Mouse (Mus musculus) stomach, postnatal 0 days (tissue): Measurements from ENCODE around the gene Plb1. TPM values are rescaled to one million over a fixed set of nuclear protein-coding genes. Genes with fewer than 3 reads are reported as not detected.

Experiments used
- ATAC-seq: fragments of 200-750 bp; cut with Nextera tagmentation; 2 replicates; pipeline ENCODE4 v1.8.0; 2017; ENCODE audit not compliant: low FRiP score, low TSS enrichment
- DNase-seq: peaks from one replicate; pipeline ENCODE4 v3.0.0-alpha.2; 2016; ENCODE audit warnings: low spot score
- H3K27ac ChIP-seq: fragments of 300-500 bp; sonication (generic); replicated peaks from 2 replicates; pipeline ENCODE4 v1.5.1; 2014; ENCODE audit warnings: mild to moderate bottlenecking, control low read depth
- H3K27me3 ChIP-seq: fragments of 300-500 bp; sonication (generic); 2 replicates; pipeline ENCODE4 v1.6.1; 2014; ENCODE audit warnings: low read length; ENCODE audit not compliant: control insufficient read depth, insufficient read depth
- H3K36me3 ChIP-seq: fragments of 300-500 bp; sonication (generic); 2 replicates; pipeline ENCODE4 v1.6.1; 2014; ENCODE audit warnings: low read length, mixed read lengths; ENCODE audit not compliant: control insufficient read depth, insufficient read depth
- H3K4me1 ChIP-seq: fragments of 300-500 bp; sonication (generic); replicated peaks from 2 replicates; pipeline ENCODE4 v1.6.1; 2014; ENCODE audit warnings: antibody characterized with exemption; ENCODE audit not compliant: control insufficient read depth, insufficient read depth
- H3K4me2 ChIP-seq: fragments of 300-500 bp; sonication (generic); replicated peaks from 2 replicates; pipeline ENCODE4 v1.6.1; 2014; ENCODE audit warnings: low read depth, mild to moderate bottlenecking, control low read depth, moderate library complexity
- H3K4me3 ChIP-seq: fragments of 300-500 bp; sonication (generic); 2 replicates; pipeline ENCODE4 v1.5.1; 2014; ENCODE audit warnings: low read depth, low read length, control low read depth
- H3K9ac ChIP-seq: fragments of 300-500 bp; sonication (generic); 2 replicates; pipeline ENCODE4 v1.6.1; 2014; ENCODE audit warnings: mild to moderate bottlenecking, low read length, control low read depth, mixed read lengths
- H3K9me3 ChIP-seq: fragments of 300-500 bp; sonication (generic); 2 replicates; pipeline ENCODE4 v1.6.1; 2016; ENCODE audit warnings: low read length; ENCODE audit not compliant: control insufficient read depth
- CTCF ChIP-seq: IDR thresholded peaks from 2 replicates; pipeline ENCODE4 v1.5.1; 2016; ENCODE audit warnings: antibody characterized with exemption, low read depth, mild to moderate bottlenecking, moderate library complexity
- EP300 ChIP-seq: optimal IDR thresholded peaks from 2 replicates; pipeline ENCODE3; 2016; ENCODE audit warnings: antibody characterized with exemption
- WGBS: fragments of 180-500 bp; shearing (Covaris S2); extraction: QIAGEN DNeasy Blood & Tissue Kit; methylation state at CpG from one replicate; pipeline ENCODE4 v1.1.7; 2014; 5-methylcytosine and 5-hydroxymethylcytosine counted together
- polyA plus RNA-seq: library from polyadenylated mRNA; unstranded; fragments of >200 nt; fragmentation: Nextera tagmentation; extraction: Ambion mirVana; gene quantifications from 2 replicates; pipeline ENCODE4 v1.2.1, GENCODE M21; 2015

The Plb1 gene
- polyA plus RNA-seq, 1 experiment from 2014 or later: 14.1 TPM

DNA sequence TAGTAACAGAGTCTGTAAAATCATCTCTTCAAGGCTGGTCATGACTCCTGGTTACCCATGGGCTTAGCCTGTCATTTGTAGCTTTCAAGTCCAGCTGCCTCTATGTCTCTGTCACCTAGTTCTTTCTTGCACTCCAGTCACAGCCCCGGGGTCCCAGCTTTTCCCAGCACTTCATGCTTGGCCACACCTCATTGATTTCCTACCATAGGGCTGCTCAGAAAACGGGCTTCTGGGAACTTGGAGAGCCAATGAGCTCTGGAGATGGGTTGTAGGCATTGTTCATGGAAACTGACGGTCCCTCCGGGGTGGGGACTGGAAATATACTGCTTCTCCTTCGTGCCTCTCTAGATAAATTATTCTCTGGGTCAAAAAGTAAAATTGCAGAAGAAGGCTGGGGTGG lies 28.2 kb downstream of the Plb1 start:
- Histone ChIP-seq H3K9ac (no peak overlapping the region), H3K4me2 (no peak overlapping the region), H3K9me3 (no peaks in the 10 kb centered on the region), H3K27ac (no peak overlapping the region), H3K27me3 (no peaks in the 10 kb centered on the region), H3K4me1 (no peaks in the 10 kb centered on the region), H3K36me3 (no peaks in the 10 kb centered on the region), H3K4me3 (no peak overlapping the region)
- TF ChIP-seq EP300: no peak
- no peak for TF ChIP-seq CTCF
- WGBS: 68% methylated on average over 5 of the region's 5 CpGs
- DNase-seq: no peak
- no peak for ATAC-seq

DNA sequence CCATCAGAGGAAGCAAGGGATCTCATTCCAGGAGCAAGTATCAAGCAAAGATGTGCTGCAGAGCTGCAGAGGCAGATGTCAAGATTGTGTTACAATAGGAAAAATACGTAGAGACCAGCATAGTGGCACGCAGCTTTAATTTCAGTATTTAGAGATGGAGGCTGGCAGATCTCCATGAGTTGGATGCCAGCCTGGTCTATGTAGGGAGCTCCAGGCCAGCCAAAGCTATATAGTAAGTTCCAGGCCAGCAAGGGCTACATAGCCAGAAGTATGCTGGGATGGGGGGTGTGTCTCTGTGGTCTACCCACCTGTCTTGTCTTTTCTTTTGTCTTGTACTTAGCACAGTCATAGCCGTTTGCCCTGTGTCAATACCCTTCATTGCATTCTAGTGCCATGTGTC lies 28.7 kb downstream of the Plb1 start:
- Histone ChIP-seq H3K9me3 (no peaks in the 10 kb centered on the region), H3K36me3 (no peaks in the 10 kb centered on the region), H3K4me3 (no peak overlapping the region), H3K27ac (no peak overlapping the region), H3K9ac (no peak overlapping the region), H3K27me3 (no peaks in the 10 kb centered on the region), H3K4me2 (no peak overlapping the region), H3K4me1 (no peaks in the 10 kb centered on the region)
- ATAC-seq (no peak), DNase-seq (no peak)
- WGBS: 78% methylated on average over 3 of the region's 3 CpGs
- TF ChIP-seq EP300: no peak
- no peak for TF ChIP-seq CTCF

DNA sequence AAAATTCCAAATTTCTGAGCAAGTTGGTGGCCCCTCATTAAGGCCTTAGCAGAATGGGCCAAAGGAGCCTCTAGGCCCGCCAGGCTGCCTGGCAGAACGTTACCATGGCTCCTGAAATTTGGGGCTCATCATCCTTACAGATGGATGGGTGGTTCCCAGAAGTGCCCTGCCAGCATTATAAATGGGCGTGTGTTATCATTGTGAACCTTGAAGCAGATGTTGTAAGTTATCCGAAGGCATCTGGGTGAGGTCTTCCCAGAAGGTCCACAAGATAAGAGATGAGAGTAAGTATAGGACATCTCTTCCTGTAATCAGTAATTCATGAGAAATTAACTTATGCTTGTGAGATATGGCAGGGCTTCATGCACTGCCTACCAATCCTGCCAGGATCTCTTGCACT lies 30.0 kb downstream of the Plb1 start:
- Histone ChIP-seq H3K4me2 (no peak overlapping the region), H3K9ac (no peak overlapping the region), H3K36me3 (no peaks in the 10 kb centered on the region), H3K27ac (no peak overlapping the region), H3K4me1 (no peaks in the 10 kb centered on the region), H3K27me3 (no peaks in the 10 kb centered on the region), H3K9me3 (no peaks in the 10 kb centered on the region), H3K4me3 (no peak overlapping the region)
- TF ChIP-seq EP300: no peak
- no peak for TF ChIP-seq CTCF
- ATAC-seq (no peak), DNase-seq (no peak)
- WGBS: 78% methylated on average over 4 of the region's 4 CpGs

DNA sequence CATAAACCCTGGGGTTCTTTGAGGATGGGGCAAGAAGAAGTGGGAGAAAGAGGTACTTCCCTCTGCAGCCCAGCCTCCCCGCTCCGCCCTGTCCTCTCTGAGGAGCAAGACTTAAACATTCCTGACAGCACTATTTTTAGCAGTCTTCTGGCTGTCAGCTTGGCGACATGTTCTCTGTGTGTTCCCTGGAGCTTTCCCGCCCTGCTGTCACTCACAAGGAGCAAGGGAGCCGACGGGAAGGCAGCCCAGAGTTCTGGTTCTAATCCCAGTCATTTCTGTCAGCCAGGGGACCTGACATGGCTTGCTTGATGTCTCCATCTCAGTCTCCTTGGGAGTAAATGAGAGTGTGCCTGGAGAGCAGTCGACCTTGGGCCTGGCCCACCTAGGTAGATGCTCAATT lies 40.0 kb downstream of the Plb1 start:
- DNase-seq (no peak), ATAC-seq (no peak; the same call in 1 of the 2 replicates)
- Histone ChIP-seq H3K9me3 (no peaks in the 10 kb centered on the region), H3K9ac (no peak overlapping the region), H3K4me2 (no peak overlapping the region), H3K27ac (no peak overlapping the region), H3K4me1 (no peaks in the 10 kb centered on the region; the same call in 1 of the 2 replicates), H3K36me3 (no peaks in the 10 kb centered on the region), H3K27me3 (no peaks in the 10 kb centered on the region), H3K4me3 (no peak overlapping the region)
- no peak for TF ChIP-seq CTCF
- TF ChIP-seq EP300: no peak
- 29% methylated on average over 7 of the region's 7 CpGs for WGBS

DNA sequence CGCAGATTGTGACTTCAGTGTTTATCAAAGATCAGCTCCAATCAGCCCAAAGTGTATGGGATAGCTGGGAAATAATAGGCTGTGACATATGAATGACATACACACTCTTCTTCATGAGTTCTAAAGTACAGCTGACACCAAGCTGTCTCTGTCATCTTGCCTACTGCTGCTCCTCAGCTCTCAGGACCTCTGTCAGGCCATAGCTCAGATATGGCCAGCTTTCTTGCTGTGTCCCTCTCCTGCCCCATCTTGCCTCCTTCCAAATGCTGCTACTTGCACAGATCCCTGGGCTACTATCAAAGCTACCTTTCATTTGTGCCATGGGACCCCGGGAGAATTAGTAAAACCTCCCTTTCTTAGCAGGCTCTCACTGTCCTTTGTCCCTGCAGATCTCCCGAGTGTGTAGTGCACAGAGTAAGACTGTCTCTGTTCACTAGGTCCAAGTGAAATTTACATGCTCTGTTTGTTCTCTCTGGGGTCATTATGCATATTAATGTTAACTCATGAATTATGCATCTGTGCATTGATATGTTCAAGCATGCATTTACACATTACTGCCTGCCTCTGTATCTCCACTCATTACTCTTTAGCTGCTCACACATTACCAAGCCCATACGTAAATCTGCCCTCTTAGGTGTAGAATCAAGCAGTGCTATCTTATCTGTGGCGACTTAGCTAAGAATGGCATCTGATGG lies 45.6 kb downstream of the Plb1 start:
- H3K36me3 ChIP-seq: no peaks in the 10 kb centered on the region
- WGBS: 59% methylated on average over 5 of the region's 5 CpGs
- H3K27me3 ChIP-seq: no peaks in the 10 kb centered on the region
- H3K4me1 ChIP-seq: no peaks in the 10 kb centered on the region
- no peak overlapping the region for H3K4me2 ChIP-seq
- no peak for DNase-seq
- H3K27ac ChIP-seq: no peak overlapping the region
- ATAC-seq: no peak
- no peak for TF ChIP-seq CTCF
- TF ChIP-seq EP300: no peak
- H3K4me3 ChIP-seq: no peak overlapping the region
- no peak overlapping the region for H3K9ac ChIP-seq
- H3K9me3 ChIP-seq: no peaks in the 10 kb centered on the region

DNA sequence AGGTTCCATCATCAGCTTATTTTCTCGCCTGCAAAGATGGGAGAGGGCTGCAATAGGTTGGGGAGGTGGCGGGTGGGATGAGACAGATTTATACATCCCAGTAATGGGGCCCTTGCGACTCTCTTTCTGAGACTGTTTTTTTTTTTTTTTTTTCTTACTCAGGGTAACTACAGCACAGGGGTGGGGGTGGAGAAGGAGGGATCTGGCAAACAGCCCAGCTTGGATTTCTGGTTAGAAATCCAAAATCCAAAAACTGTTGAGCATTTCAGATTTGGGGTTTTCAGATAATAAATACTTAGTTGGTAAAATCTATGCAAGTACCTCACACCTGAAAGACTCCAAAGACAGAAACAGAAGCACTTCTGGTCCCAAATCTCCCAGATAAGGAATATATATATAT lies 47.6 kb downstream of the Plb1 start:
- Histone ChIP-seq H3K4me3 (no peak overlapping the region), H3K4me2 (no peak overlapping the region), H3K9ac (no peak overlapping the region), H3K4me1 (no peaks in the 10 kb centered on the region), H3K36me3 (no peaks in the 10 kb centered on the region), H3K27me3 (no peaks in the 10 kb centered on the region), H3K9me3 (no peaks in the 10 kb centered on the region), H3K27ac (no peak overlapping the region)
- 46% methylated on average over 3 of the region's 3 CpGs for WGBS
- TF ChIP-seq CTCF: no peak
- TF ChIP-seq EP300: no peak
- DNase-seq (no peak), ATAC-seq (no peak)
